ENCODE assay signal across 8 mouse cellular contexts in the genomic region with DNA sequence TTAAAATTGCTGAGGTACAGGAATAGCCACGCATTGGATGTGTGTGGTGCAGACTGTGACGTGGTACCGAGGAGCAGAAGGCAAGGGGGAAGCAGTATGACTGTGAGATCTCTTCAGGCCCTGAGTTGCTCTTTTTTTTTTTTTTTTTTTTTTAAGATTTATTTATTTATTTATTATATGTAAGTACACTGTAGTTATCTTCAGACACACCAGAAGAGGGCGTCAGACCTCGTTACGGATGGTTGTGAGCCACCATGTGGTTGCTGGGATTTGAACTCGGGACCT. TPM values are rescaled to one million over a fixed set of nuclear protein-coding genes. Genes with fewer than 3 reads are reported as not detected.
DNase-seq lines count a peak whose midpoint lies in the region; ATAC-seq and TF ChIP-seq lines count a peak whose summit lies in the region.
"Not testable (repeated sequence)": the region's sequence is repeated elsewhere in the genome, so short reads cannot be mapped to it uniquely, and the experiment has no call there.

No protein-coding gene starts in this region.

- 65% methylated on average over 7 of the region's 7 CpGs for WGBS in embryonic facial prominence, embryonic 10.5 days
- WGBS in forebrain, embryonic 15.5 days, result 72% methylated on average over 7 of the region's 7 CpGs
- 61% methylated on average over 7 of the region's 7 CpGs for WGBS in hindbrain, embryonic 11.5 days
- 70% methylated on average over 7 of the region's 7 CpGs for WGBS in kidney, embryonic 16.5 days
- WGBS in liver, embryonic 14.5 days (ENCODE audit: insufficient replicate concordance), result 39% methylated on average over 7 of the region's 7 CpGs
- 73% methylated on average over 7 of the region's 7 CpGs for whole genome bisulfite sequencing in midbrain, embryonic 13.5 days
- WGBS in stomach, embryonic 14.5 days, result 54% methylated on average over 7 of the region's 7 CpGs

- not testable (repeated sequence) for TF ChIP-seq CTCF in liver, embryonic 14.5 days (IDR thresholded peaks at IDR 0.05; ENCODE audit: low read depth)

- not testable (repeated sequence) for H3K9me3 ChIP-seq in embryonic facial prominence, embryonic 10.5 days; forebrain, embryonic 15.5 days; hindbrain, embryonic 11.5 days (ENCODE audit: control insufficient read depth, low read length); kidney, embryonic 16.5 days (ENCODE audit: low read length); liver, embryonic 14.5 days (ENCODE audit: control insufficient read depth, low read length); midbrain, embryonic 13.5 days; stomach, embryonic 14.5 days (ENCODE audit: control insufficient read depth, low read depth, low read length)

- not testable (repeated sequence) for H3K4me1 ChIP-seq in embryonic facial prominence, embryonic 10.5 days; forebrain, embryonic 15.5 days; hindbrain, embryonic 11.5 days (replicated peaks; ENCODE audit: control insufficient read depth, insufficient read depth, low read length); kidney, embryonic 16.5 days (ENCODE audit: insufficient read depth, low read length); liver, embryonic 14.5 days (replicated peaks; ENCODE audit: control insufficient read depth in 2 of 2, insufficient read depth in 2 of 2, low read length in 1 of 2); midbrain, embryonic 13.5 days (replicated peaks); stomach, embryonic 14.5 days (ENCODE audit: control insufficient read depth, insufficient read depth, low read length)

- H3K27ac ChIP-seq in embryonic facial prominence, embryonic 10.5 days (replicated peaks); forebrain, embryonic 15.5 days (replicated peaks); hindbrain, embryonic 11.5 days (ENCODE audit: low read depth, low read length); kidney, embryonic 16.5 days (ENCODE audit: low read length); liver, embryonic 14.5 days; midbrain, embryonic 13.5 days: not testable (repeated sequence)
- H3K27ac ChIP-seq in stomach, embryonic 14.5 days (ENCODE audit: low read length), result peak overlapping the region; percentile 44; the same call in 1 of the 2 replicates

- not testable (repeated sequence) for TF ChIP-seq EP300 in liver, embryonic 14.5 days (IDR thresholded peaks at IDR 0.05; ENCODE audit: low read depth)

- H3K9ac ChIP-seq in forebrain, embryonic 15.5 days (replicated peaks), result peak overlapping the region; percentile 67; the same call in 1 of the 2 replicates
- H3K9ac ChIP-seq in hindbrain, embryonic 11.5 days (ENCODE audit: low read depth, low read length); stomach, embryonic 14.5 days (replicated peaks; ENCODE audit: low read depth, low read length): not testable (repeated sequence)
- peak overlapping the region; percentile 83; the same call in 1 of the 2 replicates for H3K9ac ChIP-seq in kidney, embryonic 16.5 days (replicated peaks; ENCODE audit: low read length)
- peak overlapping the region; percentile 87 for H3K9ac ChIP-seq in liver, embryonic 14.5 days (replicated peaks)
- peak overlapping the region; percentile 59; the same call in 1 of the 2 replicates for H3K9ac ChIP-seq in midbrain, embryonic 13.5 days (replicated peaks)

- DNase-seq in CD4-positive, CD25-positive, alpha-beta regulatory T cell, adult 2 months (ENCODE audit: low read depth, low spot score), result peak; percentile 48
- DNase-seq in embryonic facial prominence, embryonic 10.5 days (ENCODE audit: low spot score); hindbrain, embryonic 11.5 days (ENCODE audit: low spot score); liver, embryonic 14.5 days (ENCODE audit: low read depth in 3 of 3, low spot score in 3 of 3): not testable (repeated sequence)

- ATAC-seq in forebrain, embryonic 15.5 days (replicated peaks); hindbrain, embryonic 11.5 days (ENCODE audit: low FRiP score); kidney, embryonic 16.5 days (ENCODE audit: low FRiP score, low TSS enrichment); liver, embryonic 14.5 days (ENCODE audit: insufficient read depth); midbrain, embryonic 13.5 days; stomach, embryonic 14.5 days (ENCODE audit: insufficient number of reproducible peaks, insufficient read depth, low FRiP score, low read depth): not testable (repeated sequence)

- not testable (repeated sequence) for H3K36me3 ChIP-seq in embryonic facial prominence, embryonic 10.5 days (replicated peaks); forebrain, embryonic 15.5 days; hindbrain, embryonic 11.5 days (ENCODE audit: control insufficient read depth, insufficient read depth, low read length); kidney, embryonic 16.5 days (ENCODE audit: insufficient read depth, low read length); liver, embryonic 14.5 days (replicated peaks; ENCODE audit: control insufficient read depth, insufficient read depth, low read depth); midbrain, embryonic 13.5 days; stomach, embryonic 14.5 days (ENCODE audit: control insufficient read depth, insufficient read depth, low read length)

- not testable (repeated sequence) for H3K27me3 ChIP-seq in embryonic facial prominence, embryonic 10.5 days (replicated peaks; ENCODE audit: low read depth, poor library complexity, severe bottlenecking); forebrain, embryonic 15.5 days; hindbrain, embryonic 11.5 days (ENCODE audit: control insufficient read depth, insufficient read depth, low read length); kidney, embryonic 16.5 days (ENCODE audit: insufficient read depth, low read length); liver, embryonic 14.5 days (ENCODE audit: control insufficient read depth, insufficient read depth, low read length); midbrain, embryonic 13.5 days; stomach, embryonic 14.5 days (ENCODE audit: control insufficient read depth, insufficient read depth, low read length)

- peak overlapping the region; percentile 87 for H3K4me3 ChIP-seq in embryonic facial prominence, embryonic 10.5 days
- H3K4me3 ChIP-seq in forebrain, embryonic 15.5 days, result peak overlapping the region; percentile 89
- peak overlapping the region; percentile 74 for H3K4me3 ChIP-seq in hindbrain, embryonic 11.5 days (ENCODE audit: low read depth, low read length)
- peak overlapping the region; percentile 73 for H3K4me3 ChIP-seq in kidney, embryonic 16.5 days (ENCODE audit: low read length)
- peak overlapping the region; percentile 77 to 82; a peak in 3 of 4 replicates for H3K4me3 ChIP-seq in liver, embryonic 14.5 days (ENCODE audit: insufficient read depth in 1 of 2, low read depth in 2 of 2, low read length in 2 of 2)
- peak overlapping the region; percentile 54 for H3K4me3 ChIP-seq in midbrain, embryonic 13.5 days (replicated peaks)
- H3K4me3 ChIP-seq in stomach, embryonic 14.5 days (ENCODE audit: low read depth, low read length), result peak overlapping the region; percentile 67

- peak overlapping the region; percentile 70 for H3K4me2 ChIP-seq in forebrain, embryonic 15.5 days (replicated peaks)
- peak overlapping the region; percentile 58 for H3K4me2 ChIP-seq in hindbrain, embryonic 11.5 days (replicated peaks; ENCODE audit: low read depth, low read length)
- H3K4me2 ChIP-seq in kidney, embryonic 16.5 days (replicated peaks; ENCODE audit: low read depth, low read length), result peak overlapping the region; percentile 83
- peak overlapping the region; percentile 78 for H3K4me2 ChIP-seq in liver, embryonic 14.5 days (ENCODE audit: low read depth)
- H3K4me2 ChIP-seq in midbrain, embryonic 13.5 days (replicated peaks), result peak overlapping the region; percentile 66
- H3K4me2 ChIP-seq in stomach, embryonic 14.5 days (replicated peaks; ENCODE audit: low read depth, low read length), result peak overlapping the region; percentile 47

RNA-seq across cellular contexts. Expression of a gene that starts 0.8 kb away (rescaled TPM):
- 11.2 and 12.7 TPM in 2 replicates for polyA plus RNA-seq in embryonic facial prominence, embryonic 10.5 days (2016; fragmentation: Nextera tagmentation; extraction: Ambion mirVana)
- polyA plus RNA-seq in forebrain, embryonic 15.5 days (2015; fragmentation: Nextera tagmentation; extraction: Ambion mirVana), result 10.3 TPM in 2 replicates
- polyA plus RNA-seq in hindbrain, embryonic 11.5 days (2014; fragmentation: Nextera tagmentation; extraction: Ambion mirVana), result 11.9 and 13.4 TPM in 2 replicates
- polyA plus RNA-seq in kidney, embryonic 16.5 days (2015; fragmentation: Nextera tagmentation; extraction: Ambion mirVana), result 20.0 and 21.7 TPM in 2 replicates
- polyA plus RNA-seq in liver, embryonic 14.5 days (2012; rRNA removed), result 2.8 and 4.7 TPM in 2 replicates
- 6.0 and 6.5 TPM in 2 replicates for polyA plus RNA-seq in liver, embryonic 14.5 days (2014; fragmentation: Nextera tagmentation; extraction: Ambion mirVana)
- 10.1 and 13.4 TPM in 2 replicates for polyA plus RNA-seq in midbrain, embryonic 13.5 days (2015; fragmentation: Nextera tagmentation; extraction: Ambion mirVana)
- 37.2 and 40.7 TPM in 2 replicates for polyA plus RNA-seq in stomach, embryonic 14.5 days (2014; fragmentation: Nextera tagmentation; extraction: Ambion mirVana)

RNA-seq across cellular contexts. Expression of a gene that starts 33.4 kb away (rescaled TPM):
- 8.3 and 9.3 TPM in 2 replicates for polyA plus RNA-seq in embryonic facial prominence, embryonic 10.5 days (2016; fragmentation: Nextera tagmentation; extraction: Ambion mirVana)
- 11.3 and 12.4 TPM in 2 replicates for polyA plus RNA-seq in forebrain, embryonic 15.5 days (2015; fragmentation: Nextera tagmentation; extraction: Ambion mirVana)
- 7.1 and 8.1 TPM in 2 replicates for polyA plus RNA-seq in hindbrain, embryonic 11.5 days (2014; fragmentation: Nextera tagmentation; extraction: Ambion mirVana)
- polyA plus RNA-seq in kidney, embryonic 16.5 days (2015; fragmentation: Nextera tagmentation; extraction: Ambion mirVana), result 4.9 and 5.2 TPM in 2 replicates
- 0.35 and 0.63 TPM in 2 replicates for polyA plus RNA-seq in liver, embryonic 14.5 days (2012; rRNA removed)
- polyA plus RNA-seq in liver, embryonic 14.5 days (2014; fragmentation: Nextera tagmentation; extraction: Ambion mirVana), result 1.5 and 1.9 TPM in 2 replicates
- 9.7 and 10.0 TPM in 2 replicates for polyA plus RNA-seq in midbrain, embryonic 13.5 days (2015; fragmentation: Nextera tagmentation; extraction: Ambion mirVana)
- polyA plus RNA-seq in stomach, embryonic 14.5 days (2014; fragmentation: Nextera tagmentation; extraction: Ambion mirVana), result 5.4 and 5.9 TPM in 2 replicates

RNA-seq across cellular contexts. Expression of a gene that starts 38.4 kb away (rescaled TPM):
- polyA plus RNA-seq in embryonic facial prominence, embryonic 10.5 days (2016; fragmentation: Nextera tagmentation; extraction: Ambion mirVana), result 0.24 and 0.26 TPM in 2 replicates
- 0.18 and 0.19 TPM in 2 replicates for polyA plus RNA-seq in forebrain, embryonic 15.5 days (2015; fragmentation: Nextera tagmentation; extraction: Ambion mirVana)
- not detected in 2 replicates for polyA plus RNA-seq in hindbrain, embryonic 11.5 days (2014; fragmentation: Nextera tagmentation; extraction: Ambion mirVana)
- polyA plus RNA-seq in kidney, embryonic 16.5 days (2015; fragmentation: Nextera tagmentation; extraction: Ambion mirVana), result 0.20 and 0.32 TPM in 2 replicates
- not detected in 2 replicates for polyA plus RNA-seq in liver, embryonic 14.5 days (2012; rRNA removed)
- polyA plus RNA-seq in liver, embryonic 14.5 days (2014; fragmentation: Nextera tagmentation; extraction: Ambion mirVana), result not detected in 2 replicates
- polyA plus RNA-seq in midbrain, embryonic 13.5 days (2015; fragmentation: Nextera tagmentation; extraction: Ambion mirVana), result 0.22 and 0.24 TPM in 2 replicates
- 1.4 and 1.7 TPM in 2 replicates for polyA plus RNA-seq in stomach, embryonic 14.5 days (2014; fragmentation: Nextera tagmentation; extraction: Ambion mirVana)
